Mouse (Mus musculus) cerebellum, postnatal 25 days (tissue): ENCODE results near the gene Pax9.

Source experiments
- DNase-seq, 2 experiments: peaks; one replicate each; pipeline ENCODE4 v3.0.0; 2021; ENCODE audit warnings: mixed read lengths in 2 of 2

Pax9 gene

GRCm38 (mm10) chr12:56691427-56692079, at the start of gene Pax9:
Gene Pax9, plus strand, starts transcription at chr12:56691767.
- DNase-seq, result no peak

GRCm38 (mm10) chr12:56669451-56670122, 22.0 kb upstream of the Pax9 start:
- no peak for DNase-seq

GRCm38 (mm10) chr12:56670795-56671194, 20.8 kb upstream of the Pax9 start:
- no peak for DNase-seq

GRCm38 (mm10) chr12:56674726-56675125, 16.8 kb upstream of the Pax9 start:
- DNase-seq, result peak in 1 of 2 experiments; percentile 14

- DNase-seq, result no peak
Observed at GRCm38 (mm10) chr12:56677620-56678019, 13.9 kb upstream of the Pax9 start.

- peak in 1 of 2 experiments; percentile 12 for DNase-seq
Observed at GRCm38 (mm10) chr12:56681096-56681811, 10.3 kb upstream of the Pax9 start.

- DNase-seq, result no peak
Observed at GRCm38 (mm10) chr12:56687640-56688481, 3.7 kb upstream of the Pax9 start.

GRCm38 (mm10) chr12:56688482-56688840, 3.1 kb upstream of the Pax9 start:
- no peak for DNase-seq

GRCm38 (mm10) chr12:56688920-56689319, 2.6 kb upstream of the Pax9 start:
- DNase-seq, result no peak

GRCm38 (mm10) chr12:56689331-56689730, 2.2 kb upstream of the Pax9 start:
- DNase-seq, result no peak

- peak in 1 of 2 experiments; percentile 31 for DNase-seq
Observed at GRCm38 (mm10) chr12:56689736-56690135, 1.8 kb upstream of the Pax9 start.

- DNase-seq, result no peak
Observed at GRCm38 (mm10) chr12:56690366-56690765, 1.2 kb upstream of the Pax9 start.

- DNase-seq, result no peak
Observed at GRCm38 (mm10) chr12:56691001-56691400, 566 bp upstream of the Pax9 start.

- DNase-seq, result no peak
Observed at GRCm38 (mm10) chr12:56692536-56692935, 969 bp downstream of the Pax9 start.

- no peak for DNase-seq
Observed at GRCm38 (mm10) chr12:56693411-56694098, 2.0 kb downstream of the Pax9 start.

- no peak for DNase-seq
Observed at GRCm38 (mm10) chr12:56694361-56694760, 2.8 kb downstream of the Pax9 start.

- no peak for DNase-seq
Observed at GRCm38 (mm10) chr12:56694936-56695335, 3.4 kb downstream of the Pax9 start.

- DNase-seq, result peak in 1 of 2 experiments; percentile 29
Observed at GRCm38 (mm10) chr12:56695358-56696173, 4.0 kb downstream of the Pax9 start.

- no peak for DNase-seq
Observed at GRCm38 (mm10) chr12:56696174-56697010, 4.8 kb downstream of the Pax9 start.

GRCm38 (mm10) chr12:56697011-56697740, 5.6 kb downstream of the Pax9 start:
- no peak for DNase-seq
